Mouse (Mus musculus) CH12.LX (cell line): Measurements from ENCODE around the gene Tyrobp. TPM values are rescaled to one million over a fixed set of nuclear protein-coding genes. Genes with fewer than 3 reads are reported as not detected.

Source experiments
- DNase-seq: peaks from one replicate; pipeline ENCODE4 v3.0.0-alpha.2; 2013; ENCODE audit errors: extremely low read depth
- H3K27ac ChIP-seq: 2 replicates; pipeline ENCODE4 v1.5.1; 2012; ENCODE audit warnings: low read depth, mild to moderate bottlenecking, control low read depth, moderate library complexity; ENCODE audit not compliant: insufficient read depth
- H3K27me3 ChIP-seq: replicated peaks from 2 replicates; pipeline ENCODE3; 2012; ENCODE audit warnings: inconsistent platforms
- H3K36me3 ChIP-seq, 2 experiments: replicated peaks in 1 of 2; 2 replicates each; pipeline versions ENCODE3 to v1.6.1; 2012; ENCODE audit warnings: inconsistent platforms in 1 of 2, low read length in 1 of 2, mild to moderate bottlenecking in 1 of 2, mixed read lengths in 1 of 2, moderate library complexity in 1 of 2; ENCODE audit not compliant: control insufficient read depth in 1 of 2, insufficient read depth in 1 of 2
- H3K4me1 ChIP-seq, 2 experiments: 2 replicates each; pipeline ENCODE4 v1.6.1; 2012; ENCODE audit warnings: inconsistent platforms in 1 of 2, moderate library complexity in 1 of 2; ENCODE audit not compliant: insufficient read depth in 2 of 2, control insufficient read depth in 1 of 2
- H3K4me2 ChIP-seq: 2 replicates; pipeline ENCODE4 v1.6.1; 2012; ENCODE audit warnings: low read depth, mild to moderate bottlenecking, control low read depth; ENCODE audit not compliant: poor library complexity, insufficient read depth, severe bottlenecking
- H3K4me3 ChIP-seq, 3 experiments: fragments of 150-350 bp in 1 of 3; sonication (generic) in 1 of 3; replicated peaks in 1 of 3; 2 replicates each; pipeline versions ENCODE3 to v1.5.1; 2011 to 2012; ENCODE audit warnings: low read depth in 2 of 3, low read length in 2 of 3, mild to moderate bottlenecking in 2 of 3, moderate library complexity in 2 of 3, control low read depth in 1 of 3, improper control_type of control experiment in 1 of 3, inconsistent platforms in 1 of 3, mixed read lengths in 1 of 3; ENCODE audit not compliant: poor library complexity in 1 of 3
- H3K79me2 ChIP-seq: replicated peaks from 2 replicates; pipeline ENCODE4 v1.6.1; 2012; ENCODE audit warnings: mild to moderate bottlenecking, moderate library complexity; ENCODE audit not compliant: control insufficient read depth, poor library complexity, insufficient read depth, severe bottlenecking; ENCODE audit errors: extremely low read depth
- H3K9ac ChIP-seq: 2 replicates; pipeline ENCODE4 v1.6.1; 2012; ENCODE audit warnings: low read depth, mild to moderate bottlenecking, control low read depth, moderate library complexity; ENCODE audit not compliant: insufficient read depth
- H3K9me3 ChIP-seq: replicated peaks from 2 replicates; pipeline ENCODE3; 2012; ENCODE audit warnings: low read length, inconsistent platforms, mixed read lengths
- BHLHE40 ChIP-seq: IDR thresholded peaks from 2 replicates; pipeline ENCODE4 v1.6.1; 2011; ENCODE audit warnings: mild to moderate bottlenecking, low read depth, low read length, improper control_type of control experiment
- CHD1 ChIP-seq: IDR thresholded peaks from 2 replicates; pipeline ENCODE4 v1.6.1; 2012; ENCODE audit warnings: low read depth, low read length, improper control_type of control experiment, inconsistent platforms
- CHD2 ChIP-seq: IDR thresholded peaks from 2 replicates; pipeline ENCODE4 v1.6.1; 2011; ENCODE audit warnings: low read length, improper control_type of control experiment
- CTCF ChIP-seq, 2 experiments: IDR thresholded peaks in 1 of 2; conservative IDR thresholded peaks in 1 of 2; 2 replicates each; pipeline ENCODE4 v1.5.1; 2011 to 2012; ENCODE audit warnings: low read depth in 2 of 2, low read length in 2 of 2, improper control_type of control experiment in 1 of 2, inconsistent platforms in 1 of 2, mild to moderate bottlenecking in 1 of 2, moderate library complexity in 1 of 2
- E2F4 ChIP-seq: IDR thresholded peaks from 2 replicates; pipeline ENCODE4 v1.6.1; 2011; ENCODE audit warnings: low read depth, low read length, improper control_type of control experiment; ENCODE audit not compliant: insufficient replicate concordance
- EP300 ChIP-seq: IDR thresholded peaks from 2 replicates; pipeline ENCODE4 v1.6.1; 2011; ENCODE audit warnings: low read length, improper control_type of control experiment
- ETS1 ChIP-seq: conservative IDR thresholded peaks from 2 replicates; pipeline ENCODE4 v1.6.1; 2012; ENCODE audit warnings: low read depth, mild to moderate bottlenecking, inconsistent platforms, low read length, improper control_type of control experiment, moderate library complexity
- GABPA ChIP-seq: IDR thresholded peaks from 2 replicates; pipeline ENCODE4 v1.6.1; 2012; ENCODE audit warnings: low read depth, low read length, improper control_type of control experiment, inconsistent platforms; ENCODE audit not compliant: insufficient replicate concordance
- JUND ChIP-seq: conservative IDR thresholded peaks from 2 replicates; pipeline ENCODE4 v1.6.1; 2011; ENCODE audit warnings: low read depth, low read length, improper control_type of control experiment
- KAT2A ChIP-seq: IDR thresholded peaks from 2 replicates; pipeline ENCODE4 v1.6.1; 2012; ENCODE audit warnings: low read length, improper control_type of control experiment, inconsistent platforms; ENCODE audit not compliant: insufficient replicate concordance
- MAX ChIP-seq: IDR thresholded peaks from 2 replicates; pipeline ENCODE4 v1.6.1; 2011; ENCODE audit warnings: low read length, improper control_type of control experiment
- MAZ ChIP-seq: IDR thresholded peaks from 2 replicates; pipeline ENCODE4 v1.6.1; 2012; ENCODE audit warnings: low read depth, mild to moderate bottlenecking, inconsistent platforms, low read length, improper control_type of control experiment, moderate library complexity
- MEF2A ChIP-seq: IDR thresholded peaks from 2 replicates; pipeline ENCODE4 v1.6.1; 2014; ENCODE audit warnings: low read depth, mild to moderate bottlenecking, inconsistent platforms, low read length, improper control_type of control experiment, borderline replicate concordance
- NELFE ChIP-seq: IDR thresholded peaks from 2 replicates; pipeline ENCODE4 v1.6.1; 2011; ENCODE audit warnings: low read depth, low read length, improper control_type of control experiment
- POLR2A ChIP-seq: IDR thresholded peaks from 2 replicates; pipeline ENCODE4 v1.6.1; 2011; ENCODE audit warnings: low read depth, mild to moderate bottlenecking, improper control_type of control experiment, low read length
- POLR2AphosphoS2 ChIP-seq: IDR thresholded peaks from 2 replicates; pipeline ENCODE4 v1.6.1; 2011; ENCODE audit warnings: low read depth, low read length, improper control_type of control experiment
- RAD21 ChIP-seq: IDR thresholded peaks from 2 replicates; pipeline ENCODE4 v1.6.1; 2011; ENCODE audit warnings: low read depth, mild to moderate bottlenecking, low read length, improper control_type of control experiment, moderate library complexity
- RCOR1 ChIP-seq: conservative IDR thresholded peaks from 2 replicates; pipeline ENCODE4 v1.6.1; 2012; ENCODE audit warnings: low read depth, mild to moderate bottlenecking, inconsistent platforms, low read length, improper control_type of control experiment
- SMC3 ChIP-seq: IDR thresholded peaks from 2 replicates; pipeline ENCODE4 v1.6.1; 2011; ENCODE audit warnings: low read depth, low read length, improper control_type of control experiment
- UBTF ChIP-seq: IDR thresholded peaks from 2 replicates; pipeline ENCODE4 v1.6.1; 2012; ENCODE audit warnings: low read depth, mild to moderate bottlenecking, inconsistent platforms, low read length, improper control_type of control experiment, moderate library complexity
- USF2 ChIP-seq: conservative IDR thresholded peaks from 2 replicates; pipeline ENCODE4 v1.6.1; 2011; ENCODE audit warnings: low read depth, low read length, improper control_type of control experiment
- ZKSCAN1 ChIP-seq: IDR thresholded peaks from 2 replicates; pipeline ENCODE4 v1.6.1; 2012; ENCODE audit warnings: low read depth, inconsistent platforms, low read length, improper control_type of control experiment, borderline replicate concordance
- ZMIZ1 ChIP-seq: IDR thresholded peaks from 2 replicates; pipeline ENCODE4 v1.6.1; 2012; ENCODE audit warnings: low read depth, mild to moderate bottlenecking, inconsistent platforms, low read length, improper control_type of control experiment
- ZNF384 ChIP-seq: IDR thresholded peaks from 2 replicates; pipeline ENCODE4 v1.6.1; 2012; ENCODE audit warnings: low read depth, low read length, improper control_type of control experiment, inconsistent platforms
- dilution Hi-C: fragments of 300-500 bp; cut with MboI; formaldehyde crosslinking; loops from 2 replicates; pipeline ENCODE4 v1.14.3; 2020; ENCODE audit warnings: low sequenced_read_pairs; ENCODE audit not compliant: extremely low pct_unique_long_range_greater_than_20kb, extremely low pct_ligation_motif_present
- in situ Hi-C: fragments of 300-500 bp; cut with MboI; formaldehyde crosslinking; loops from 3 replicates; pipeline ENCODE4 v1.14.3; 2019; ENCODE audit warnings: low sequenced_read_pairs, low pct_ligation_motif_present, low pct_unique_long_range_greater_than_20kb, mixed read lengths
- polyA plus RNA-seq: library from polyadenylated mRNA; unstranded; fragments of >175 nt; gene quantifications from 2 replicates; pipeline ENCODE4 v1.2.1, GENCODE M21; 2012; ENCODE audit warnings: low read depth; ENCODE audit not compliant: insufficient read length
- total RNA-seq, 2 experiments: library from RNA; depleted of rRNA; stranded (reverse); fragments of 300-350 nt in 1 of 2; fragments of >200 nt in 1 of 2; gene quantifications; 2 replicates each; pipeline ENCODE4 v1.2.3; 2012 to 2014

The Tyrobp gene
- total and polyA plus RNA-seq, 3 experiments: 4.2 to 18.9 (median 13.0) TPM

GRCm38 (mm10) chr7:30421890-30422435 lies 8.4 kb downstream of the Tyrobp start (continued):
- TF ChIP-seq E2F4 (no peak), EP300 (peak; percentile 73), UBTF (0 out of 2 replicates have a peak, but pooled peaks have one; percentile 8), MAX (peak; percentile 81), CHD2 (peak; percentile 73; the same call in 1 of the 2 replicates), NELFE (no peak), SMC3 (no peak), MAZ (peak; percentile 97), RAD21 (no peak; the same call in 1 of the 2 replicates)
- TF ChIP-seq, all 38 proteins: peak for 19

- TF ChIP-seq SMC3: no peak
- TF ChIP-seq MAZ: no peak
- TF ChIP-seq CTCF (conservative IDR thresholded peaks at IDR 0.05 in 1 of 2, IDR thresholded peaks at IDR 0.05 in 1 of 2; ENCODE audit: low read depth in 2 of 2, low read length in 2 of 2): no peak
- TF ChIP-seq ETS1: no peak
- TF ChIP-seq GABPA: no peak
- TF ChIP-seq RCOR1: no peak
- TF ChIP-seq USF2: no peak
- no peak for TF ChIP-seq POLR2A
- TF ChIP-seq ZKSCAN1: no peak
- no peak for TF ChIP-seq ZNF384
- TF ChIP-seq MAX: no peak
- no peak for TF ChIP-seq RAD21
- TF ChIP-seq MEF2A: no peak
- TF ChIP-seq CHD2: no peak
- TF ChIP-seq KAT2A: no peak
- no peak for TF ChIP-seq JUND
- no peak for TF ChIP-seq POLR2AphosphoS2
- TF ChIP-seq BHLHE40: no peak
- TF ChIP-seq ZMIZ1: no peak
- TF ChIP-seq CHD1: no peak
- Histone ChIP-seq H3K27me3 (no peaks in the 10 kb centered on the region), H3K4me1 (peaks cover 9 to 67% of the 10 kb centered on the region in 2 experiments), H3K4me3 (peak overlapping the region; percentile 85 to 93 (median 92)), H3K4me2 (peak overlapping the region; percentile 82), H3K9me3 (peaks cover 8% of the 10 kb centered on the region), H3K79me2 (peaks cover 22% of the 10 kb centered on the region), H3K36me3 (peaks cover 37 to 55% of the 10 kb centered on the region in 2 experiments), H3K27ac (peak overlapping the region; percentile 61), H3K9ac (peak overlapping the region; percentile 85)
- in situ Hi-C loops (no loop called here), dilution Hi-C loops (no loop called here)
- no peak for DNase-seq
Measured at GRCm38 (mm10) chr7:30422560-30422959, 9.0 kb downstream of the Tyrobp start.
